Mouse (Mus musculus): ENCODE results near the gene Edem3. TPM values are rescaled to one million over a fixed set of nuclear protein-coding genes. Genes with fewer than 3 reads are reported as not detected.

The Edem3 gene
- 28.4 and 35.5 TPM in 2 replicates for total RNA-seq (2014; rRNA removed)
- 10.1 and 10.8 TPM in 2 replicates for polyA plus RNA-seq (2015; fragmentation: Nextera tagmentation; extraction: Ambion mirVana)

DNA sequence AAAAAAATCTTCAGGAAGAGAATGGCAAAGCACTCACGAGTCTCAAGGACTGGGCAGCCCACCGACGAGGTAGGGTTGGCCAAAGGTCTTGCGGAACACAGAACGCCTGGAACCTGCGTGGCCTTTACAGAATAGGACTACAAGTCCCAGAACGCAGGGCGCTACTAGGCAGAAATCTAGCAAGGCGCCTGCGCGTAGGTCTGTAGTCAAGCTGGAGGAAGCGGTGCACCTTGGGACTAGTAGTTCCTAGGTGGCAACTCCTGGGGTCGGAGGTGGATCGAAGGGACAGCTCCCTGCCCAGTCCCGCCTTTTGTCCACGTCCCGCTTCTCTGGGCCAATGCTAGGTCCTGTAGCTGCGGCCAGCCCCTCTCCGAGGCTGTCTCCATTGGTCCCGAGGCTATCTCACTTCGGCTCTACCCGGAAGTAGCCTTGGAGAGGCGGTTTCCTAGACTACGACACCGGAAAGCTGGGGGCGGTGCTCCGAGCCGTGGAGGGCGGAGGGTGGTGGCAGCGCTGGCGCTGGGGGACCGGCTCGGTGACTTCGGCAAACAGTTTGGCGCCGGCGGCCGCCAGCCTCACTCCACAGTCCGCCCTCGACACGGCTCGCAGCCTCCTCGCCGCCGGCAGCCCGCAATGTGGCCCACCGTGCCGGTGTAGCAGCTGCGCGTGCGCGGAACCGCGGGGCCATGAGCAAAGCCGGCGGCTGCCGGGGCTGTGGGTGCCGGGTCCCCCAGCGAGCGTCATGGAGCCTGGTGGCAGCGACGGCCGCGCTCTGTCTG lies at the start of gene Edem3:
TSS of gene Edem3 (plus strand) at position 491 of the 779 bp plus-strand sequence.
- Histone ChIP-seq H3K27me3 (ENCODE audit: insufficient read depth, low read length) (no peaks in the 10 kb centered on the region), H3K27ac (peak within 1 kb of the TSS; percentile 89), H3K9me3 (ENCODE audit: low read length) (no peaks in the 10 kb centered on the region), H3K4me1 (ENCODE audit: insufficient read depth, low read length) (peaks cover 11% of the 10 kb centered on the region; the same call in 1 of the 2 replicates), H3K4me3 (ENCODE audit: low read length) (peak within 1 kb of the TSS; percentile 89), H3K4me2 (ENCODE audit: low read depth, low read length) (peak within 1 kb of the TSS; percentile 87), H3K36me3 (ENCODE audit: insufficient read depth, low read length) (no peaks in the 10 kb centered on the region), H3K9ac (replicated peaks; ENCODE audit: low read length) (peak within 1 kb of the TSS; percentile 68)
- no peak for TF ChIP-seq CTCF (IDR thresholded peaks at IDR 0.05; ENCODE audit: low read depth)
- WGBS, result 2% methylated on average over 63 of the region's 64 CpGs
- DNase-seq (ENCODE audit: low spot score), result peak; percentile 99
- peak; percentile 100 for ATAC-seq

DNA sequence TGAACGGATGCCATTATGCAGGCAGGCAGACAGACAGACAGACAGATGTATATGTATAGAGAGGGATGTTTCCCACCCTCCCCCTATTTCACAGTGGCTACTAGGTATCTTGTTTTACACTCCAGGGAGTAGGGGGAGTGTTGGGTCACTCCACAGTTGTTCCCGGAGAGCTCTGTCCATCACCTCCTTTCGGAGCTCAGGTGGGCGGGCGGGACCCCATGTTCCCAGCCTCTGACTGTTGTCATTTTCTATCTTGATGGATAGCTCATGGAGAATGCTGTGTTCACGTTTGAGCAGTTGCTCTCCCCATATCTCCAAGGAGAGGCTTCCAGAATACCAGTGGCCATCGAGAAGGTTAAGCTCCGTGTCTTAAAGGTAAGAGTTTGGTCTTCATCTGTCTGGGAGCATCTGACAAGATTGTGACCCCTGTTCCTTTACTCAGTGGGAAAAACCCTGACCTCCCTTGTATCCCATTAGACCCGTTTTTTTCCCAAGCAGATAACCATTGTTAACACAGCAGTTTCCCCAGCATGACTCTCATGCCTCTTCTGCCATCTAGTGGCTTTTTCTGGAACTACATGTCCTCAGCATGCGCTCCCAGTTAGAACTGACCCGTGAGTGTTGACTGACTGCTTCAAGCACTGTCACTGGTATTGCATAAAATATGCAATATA lies 49.3 kb upstream of the Edem3 start:
- Histone ChIP-seq H3K4me1 (ENCODE audit: insufficient read depth, low read length) (no peaks in the 10 kb centered on the region), H3K9ac (replicated peaks; ENCODE audit: low read length) (no peak overlapping the region), H3K27me3 (ENCODE audit: insufficient read depth, low read length) (no peaks in the 10 kb centered on the region), H3K9me3 (ENCODE audit: low read length) (no peaks in the 10 kb centered on the region), H3K4me2 (ENCODE audit: low read depth, low read length) (peak overlapping the region; percentile 38), H3K36me3 (ENCODE audit: insufficient read depth, low read length) (no peaks in the 10 kb centered on the region), H3K27ac (no peak overlapping the region), H3K4me3 (ENCODE audit: low read length) (no peak overlapping the region; the same call in 1 of the 2 replicates)
- ATAC-seq, result peak; percentile 83
- 33% methylated on average over 11 of the region's 11 CpGs for WGBS
- peak; percentile 99 for TF ChIP-seq CTCF (IDR thresholded peaks at IDR 0.05; ENCODE audit: low read depth)
- DNase-seq (ENCODE audit: low spot score), result peak; percentile 86

DNA sequence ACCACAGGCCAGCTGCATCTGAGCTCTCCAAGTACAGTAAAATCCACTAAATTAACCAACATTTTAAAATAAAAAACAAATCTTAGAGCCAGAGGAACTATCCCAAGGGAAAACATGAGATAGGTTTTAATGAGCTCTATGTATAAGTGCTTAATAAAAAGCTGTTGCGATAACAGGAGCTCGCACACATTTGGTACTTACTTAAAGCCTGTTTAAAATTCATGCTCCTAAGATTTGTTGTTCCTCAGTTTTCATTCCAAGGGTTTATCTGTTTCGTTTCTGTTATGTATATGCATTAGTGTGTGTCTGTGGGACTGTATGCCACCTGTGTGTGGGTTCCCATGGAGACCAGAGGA lies 48.8 kb upstream of the Edem3 start:
- Histone ChIP-seq H3K27me3 (ENCODE audit: insufficient read depth, low read length) (no peaks in the 10 kb centered on the region), H3K9me3 (ENCODE audit: low read length) (no peaks in the 10 kb centered on the region), H3K4me2 (ENCODE audit: low read depth, low read length) (no peak overlapping the region), H3K36me3 (ENCODE audit: insufficient read depth, low read length) (no peaks in the 10 kb centered on the region), H3K4me1 (ENCODE audit: insufficient read depth, low read length) (no peaks in the 10 kb centered on the region), H3K4me3 (ENCODE audit: low read length) (no peak overlapping the region), H3K9ac (replicated peaks; ENCODE audit: low read length) (no peak overlapping the region), H3K27ac (no peak overlapping the region)
- ATAC-seq (0 out of 2 replicates have a peak, but pooled peaks have one; percentile 4), DNase-seq (ENCODE audit: low spot score) (no peak)
- WGBS, result 77% methylated on average over 3 of the region's 3 CpGs
- no peak for TF ChIP-seq CTCF (IDR thresholded peaks at IDR 0.05; ENCODE audit: low read depth)

DNA sequence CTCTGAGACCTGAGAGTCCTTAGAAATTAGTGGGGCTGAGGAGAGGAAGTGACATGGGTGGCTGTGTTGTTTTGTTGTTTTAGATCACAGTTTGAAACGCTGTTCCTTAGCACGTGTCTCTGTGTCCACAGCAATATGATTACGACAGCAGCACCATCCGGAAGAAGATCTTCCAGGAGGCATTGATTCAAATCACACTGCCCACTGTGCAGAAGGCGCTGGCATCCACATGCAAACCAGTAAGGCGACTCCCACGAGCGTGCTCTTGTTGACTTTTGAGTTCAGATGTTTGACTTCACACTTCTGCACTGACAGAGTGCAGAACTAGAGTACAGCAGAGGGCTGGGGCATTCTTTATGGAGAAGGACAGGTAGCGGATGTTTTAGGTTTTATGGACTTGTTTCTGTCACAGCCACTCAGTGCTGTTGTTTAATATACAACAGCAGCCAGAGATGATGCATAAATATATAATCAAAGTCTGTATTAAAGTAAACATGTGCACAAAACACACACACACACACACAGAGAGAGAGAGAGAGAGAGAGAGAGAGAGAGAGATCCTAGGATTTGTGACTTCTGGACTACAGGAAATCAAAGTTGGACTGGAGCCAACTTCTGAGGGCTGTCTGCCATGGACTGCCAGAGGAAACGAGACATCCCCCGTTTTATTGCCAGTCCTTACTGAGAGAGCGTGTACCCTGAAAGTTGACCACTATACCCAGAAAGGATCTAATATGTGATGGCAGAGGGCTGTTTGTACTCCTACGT lies 46.0 kb upstream of the Edem3 start:
- Histone ChIP-seq H3K9me3 (ENCODE audit: low read length) (no peaks in the 10 kb centered on the region), H3K4me1 (ENCODE audit: insufficient read depth, low read length) (no peaks in the 10 kb centered on the region), H3K4me3 (ENCODE audit: low read length) (no peak overlapping the region), H3K9ac (replicated peaks; ENCODE audit: low read length) (no peak overlapping the region), H3K36me3 (ENCODE audit: insufficient read depth, low read length) (no peaks in the 10 kb centered on the region), H3K4me2 (ENCODE audit: low read depth, low read length) (0 out of 2 replicates have a peak overlapping the region, but pooled peaks have one; percentile 1), H3K27ac (no peak overlapping the region), H3K27me3 (ENCODE audit: insufficient read depth, low read length) (no peaks in the 10 kb centered on the region)
- TF ChIP-seq CTCF (IDR thresholded peaks at IDR 0.05; ENCODE audit: low read depth), result no peak
- DNase-seq (ENCODE audit: low spot score), result peak; percentile 71
- ATAC-seq, result no peak
- 55% methylated on average over 13 of the region's 13 CpGs for WGBS

DNA sequence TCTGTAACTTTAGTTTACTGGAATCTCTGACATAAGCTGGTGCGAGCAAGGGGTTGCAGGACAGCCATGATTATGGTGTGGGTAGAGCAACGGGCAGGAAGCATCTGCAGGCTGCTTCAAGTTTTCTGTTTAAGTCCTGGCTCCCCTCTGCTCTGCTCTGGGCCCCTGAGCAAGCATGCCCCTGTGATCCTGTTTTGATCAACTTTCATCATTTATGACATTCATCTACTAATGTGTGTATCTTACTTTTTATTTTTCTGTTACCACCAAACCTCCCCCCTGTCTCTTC lies 45.5 kb upstream of the Edem3 start:
- Histone ChIP-seq H3K27me3 (ENCODE audit: insufficient read depth, low read length) (no peaks in the 10 kb centered on the region), H3K4me1 (ENCODE audit: insufficient read depth, low read length) (no peaks in the 10 kb centered on the region), H3K4me3 (ENCODE audit: low read length) (no peak overlapping the region), H3K27ac (no peak overlapping the region), H3K36me3 (ENCODE audit: insufficient read depth, low read length) (no peaks in the 10 kb centered on the region), H3K9ac (replicated peaks; ENCODE audit: low read length) (no peak overlapping the region), H3K9me3 (ENCODE audit: low read length) (no peaks in the 10 kb centered on the region), H3K4me2 (ENCODE audit: low read depth, low read length) (0 out of 2 replicates have a peak overlapping the region, but pooled peaks have one; percentile 1)
- WGBS, result 55% methylated on average over 2 of the region's 2 CpGs
- DNase-seq (ENCODE audit: low spot score) (no peak), ATAC-seq (no peak)
- no peak for TF ChIP-seq CTCF (IDR thresholded peaks at IDR 0.05; ENCODE audit: low read depth)

DNA sequence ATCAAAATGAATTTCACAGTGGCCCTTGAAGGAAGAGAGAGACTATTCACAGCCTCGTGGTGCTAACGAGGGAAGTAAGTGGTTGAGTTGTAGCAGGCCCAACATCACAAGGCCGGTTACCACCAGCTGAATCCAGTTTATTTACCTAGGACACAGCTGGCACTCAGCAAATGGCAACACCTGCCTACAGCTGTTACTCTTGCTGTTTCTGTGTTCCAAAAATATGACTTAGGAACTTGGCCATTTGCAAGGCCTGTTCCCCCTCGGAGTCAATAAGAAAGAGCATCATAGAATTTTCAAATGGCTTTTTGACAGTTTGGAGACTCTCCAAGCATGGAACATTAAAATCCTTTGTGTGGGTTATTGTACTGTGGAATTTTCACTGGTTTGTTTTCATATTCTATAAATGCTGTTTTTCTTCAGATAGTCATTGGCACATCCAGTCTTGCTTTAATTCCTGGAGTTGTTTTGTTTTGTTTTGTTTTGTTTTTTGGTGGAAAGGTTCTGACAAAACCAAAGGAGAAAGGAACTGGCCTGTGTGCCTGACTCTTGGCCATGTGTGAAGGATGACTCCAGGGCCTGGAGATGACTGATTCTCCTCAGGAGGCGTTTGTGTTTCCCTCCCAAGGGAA lies 44.6 kb upstream of the Edem3 start:
- H3K9ac ChIP-seq (replicated peaks; ENCODE audit: low read length), result no peak overlapping the region
- no peak overlapping the region for H3K4me2 ChIP-seq (ENCODE audit: low read depth, low read length)
- ATAC-seq (no peak), DNase-seq (ENCODE audit: low spot score) (no peak)
- H3K36me3 ChIP-seq (ENCODE audit: insufficient read depth, low read length), result no peaks in the 10 kb centered on the region
- 63% methylated on average over 5 of the region's 5 CpGs for WGBS
- no peaks in the 10 kb centered on the region for H3K4me1 ChIP-seq (ENCODE audit: insufficient read depth, low read length)
- H3K4me3 ChIP-seq (ENCODE audit: low read length), result no peak overlapping the region
- H3K9me3 ChIP-seq (ENCODE audit: low read length), result no peaks in the 10 kb centered on the region
- H3K27ac ChIP-seq, result no peak overlapping the region
- TF ChIP-seq CTCF (IDR thresholded peaks at IDR 0.05; ENCODE audit: low read depth), result no peak
- no peaks in the 10 kb centered on the region for H3K27me3 ChIP-seq (ENCODE audit: insufficient read depth, low read length)

All from hindbrain, postnatal 0 days (tissue).